Comparison of ENCODE assay signal across 9 mouse cellular contexts in genomic region chr5:103335916-103336688, GRCm38 (mm10).
DNase-seq lines count a peak whose midpoint lies in the region; ATAC-seq and TF ChIP-seq lines count a peak whose summit lies in the region.
"Had no signal": no experiment of that assay in that cellular context is flagged by ENCODE, and none has a peak within 500 bp of the region (broad histone marks: within the 10 kb centered on the region; RNA-seq: fewer than 3 reads in every experiment).

No protein-coding gene starts in this region.

- no peaks in the 10 kb centered on the region for H3K9me3 ChIP-seq in lung, embryonic 14.5 days (ENCODE audit: low read depth, low read length)
- no peaks in the 10 kb centered on the region for H3K9me3 ChIP-seq in forebrain, embryonic 13.5 days (replicated peaks)
- H3K9me3 ChIP-seq: liver, embryonic 13.5 days had no signal

- H3K36me3 ChIP-seq in lung, embryonic 14.5 days (ENCODE audit: insufficient read depth), result no peaks in the 10 kb centered on the region
- no peaks in the 10 kb centered on the region for H3K36me3 ChIP-seq in forebrain, embryonic 13.5 days (ENCODE audit: poor library complexity, severe bottlenecking)
- H3K36me3 ChIP-seq: liver, embryonic 13.5 days had no signal

- H3K9ac ChIP-seq in lung, embryonic 14.5 days, result no peak overlapping the region
- H3K9ac ChIP-seq in forebrain, embryonic 13.5 days, result 0 out of 2 replicates have a peak overlapping the region, but pooled peaks have one; percentile 45
- H3K9ac ChIP-seq: liver, embryonic 13.5 days had no signal

- peak overlapping the region; percentile 35; the same call in 1 of the 2 replicates for H3K4me2 ChIP-seq in lung, embryonic 14.5 days
- H3K4me2 ChIP-seq in forebrain, embryonic 13.5 days, result peak overlapping the region; percentile 51
- H3K4me2 ChIP-seq: liver, embryonic 13.5 days had no signal

- no peak overlapping the region for H3K27ac ChIP-seq in lung, embryonic 14.5 days (ENCODE audit: low read depth)
- H3K27ac ChIP-seq in forebrain, embryonic 13.5 days, result peak overlapping the region; percentile 88
- H3K27ac ChIP-seq: liver, embryonic 13.5 days had no signal

- peak; percentile 31 for DNase-seq in lung, embryonic 14.5 days
- DNase-seq in lung, postnatal 4 days, result no peak
- peak; percentile 11 to 34 for DNase-seq in layer of hippocampus, postnatal 10 days (ENCODE audit: low spot score in 2 of 2)
- peak; percentile 49 for DNase-seq in retina, embryonic 14.5 days (ENCODE audit: low spot score)
- no peak for DNase-seq in adrenal gland, postnatal 25 days
- DNase-seq in liver, result no peak
- DNase-seq in heart, adult 18-20 months, result no peak
- DNase-seq: liver, embryonic 13.5 days had no signal

- H3K27me3 ChIP-seq in lung, embryonic 14.5 days (ENCODE audit: insufficient read depth, low read length), result no peaks in the 10 kb centered on the region
- peaks cover 23% of the 10 kb centered on the region for H3K27me3 ChIP-seq in forebrain, embryonic 13.5 days
- H3K27me3 ChIP-seq: liver, embryonic 13.5 days had no signal

- 16% methylated on average over 12 of the region's 12 CpGs for WGBS in lung, embryonic 14.5 days
- 9% methylated on average over 12 of the region's 12 CpGs for WGBS in forebrain, embryonic 13.5 days

- no peak overlapping the region for H3K4me3 ChIP-seq in lung, embryonic 14.5 days (ENCODE audit: low read depth, low read length)
- peak overlapping the region; percentile 15 for H3K4me3 ChIP-seq in forebrain, embryonic 13.5 days
- H3K4me3 ChIP-seq: liver, embryonic 13.5 days had no signal

- ATAC-seq in lung, embryonic 14.5 days (ENCODE audit: insufficient read depth), result no peak
- ATAC-seq in forebrain, embryonic 13.5 days, result peak; percentile 79

- no peak for TF ChIP-seq CTCF in lung, embryonic 14.5 days (IDR thresholded peaks at IDR 0.05; ENCODE audit: low read depth)

- H3K4me1 ChIP-seq in lung, embryonic 14.5 days (ENCODE audit: insufficient read depth), result no peaks in the 10 kb centered on the region
- peaks cover 31% of the 10 kb centered on the region for H3K4me1 ChIP-seq in forebrain, embryonic 13.5 days
- H3K4me1 ChIP-seq: liver, embryonic 13.5 days had no signal

Comparison
In these comparisons a context has a peak if more than half of its experiments do, and no peak if none do; other contexts are left out.
1. DNase-seq: peak in lung, embryonic 14.5 days (single experiment), layer of hippocampus, postnatal 10 days (2 of 2) and retina, embryonic 14.5 days (single experiment); none in lung, postnatal 4 days (0 of 2), adrenal gland, postnatal 25 days (single experiment), liver (single experiment) and heart, adult 18-20 months (0 of 2).